12 mouse cellular contexts compared by ENCODE assay signal in genomic region chr11:103334925-103335324, GRCm38 (mm10). TPM values are rescaled to one million over a fixed set of nuclear protein-coding genes. Genes with fewer than 3 reads are reported as not detected.
DNase-seq lines count a peak whose midpoint lies in the region; ATAC-seq lines count a peak whose summit lies in the region.
"Had no signal": no experiment of that assay in that cellular context is flagged by ENCODE, and none has a peak within 500 bp of the region (broad histone marks: within the 10 kb centered on the region; RNA-seq: fewer than 3 reads in every experiment).

No protein-coding gene starts in this region.

- H3K4me3 ChIP-seq in stomach, embryonic 15.5 days (replicated peaks), result no peak overlapping the region

- peaks cover 31% of the 10 kb centered on the region for H3K4me1 ChIP-seq in stomach, embryonic 15.5 days

- H3K36me3 ChIP-seq in stomach, embryonic 15.5 days, result no peaks in the 10 kb centered on the region

- H3K9me3 ChIP-seq in stomach, embryonic 15.5 days, result no peaks in the 10 kb centered on the region

- no peak overlapping the region for H3K9ac ChIP-seq in stomach, embryonic 15.5 days

- no peak for ATAC-seq in stomach, embryonic 15.5 days (ENCODE audit: insufficient read depth, low FRiP score, low read depth)
- ATAC-seq: hindbrain, embryonic 16.5 days had no signal

- WGBS in stomach, embryonic 15.5 days, result 83% methylated on average over 9 of the region's 9 CpGs

- H3K4me2 ChIP-seq in stomach, embryonic 15.5 days, result no peak overlapping the region

- peak overlapping the region; percentile 71 for H3K27ac ChIP-seq in stomach, embryonic 15.5 days

- H3K27me3 ChIP-seq in stomach, embryonic 15.5 days (replicated peaks), result peaks cover 24% of the 10 kb centered on the region

- peak; percentile 63 for DNase-seq in kidney, postnatal 10 days
- no peak for DNase-seq in kidney, adult 18-20 months
- DNase-seq in fat pad, adult 2 months (ENCODE audit: extremely low read depth, low read depth, low spot score), result peak; percentile 92
- DNase-seq in urinary bladder, postnatal 25 days (ENCODE audit: low spot score), result peak; percentile 60
- no peak for DNase-seq in spleen, postnatal 14 days (ENCODE audit: low spot score in 2 of 2)
- DNase-seq in liver, result no peak
- DNase-seq: adrenal gland, postnatal 36 days; lung, adult 18-20 months; lung, postnatal 36 days; thymus, adult 18-20 months had no signal

RNA-seq across cellular contexts. Expression of gene Arhgap27, which starts 28.6 kb away (rescaled TPM):
- 21.2 and 21.5 TPM in 2 replicates for polyA plus RNA-seq in stomach, embryonic 15.5 days (2015; fragmentation: Nextera tagmentation; extraction: Ambion mirVana)

Comparison
In these comparisons a context has a peak if more than half of its experiments do, and no peak if none do; other contexts are left out.
1. DNase-seq: peak in kidney, postnatal 10 days (single experiment), fat pad, adult 2 months (single experiment) and urinary bladder, postnatal 25 days (single experiment); none in kidney, adult 18-20 months (single experiment), spleen, postnatal 14 days (0 of 2) and liver (single experiment).